Mouse (Mus musculus) bone marrow macrophage, adult 2 months (primary cell): ENCODE results near the gene Rpl13. TPM values are rescaled to one million over a fixed set of nuclear protein-coding genes. Genes with fewer than 3 reads are reported as not detected.

Source experiments
- H3K27ac ChIP-seq: 2 replicates; pipeline ENCODE4 v1.5.1; 2012; ENCODE audit warnings: low read depth, low read length; ENCODE audit not compliant: insufficient read depth
- H3K4me1 ChIP-seq: 2 replicates; pipeline ENCODE4 v1.6.1; 2012; ENCODE audit warnings: low read length; ENCODE audit not compliant: control insufficient read depth, insufficient read depth
- H3K4me3 ChIP-seq: 2 replicates; pipeline ENCODE4 v1.5.1; 2012; ENCODE audit warnings: mild to moderate bottlenecking, low read length, moderate library complexity; ENCODE audit not compliant: insufficient read depth
- CTCF ChIP-seq: IDR thresholded peaks from 2 replicates; pipeline ENCODE4 v1.5.1; 2012; ENCODE audit warnings: low read depth, mild to moderate bottlenecking, low read length, moderate library complexity
- POLR2A ChIP-seq: IDR thresholded peaks from 2 replicates; pipeline ENCODE4 v1.6.1; 2012; ENCODE audit warnings: mild to moderate bottlenecking, low read depth, low read length, borderline replicate concordance
- polyA plus RNA-seq: library from polyadenylated mRNA; stranded (reverse); fragments of >200 nt; gene quantifications from 2 replicates; pipeline ENCODE4 v1.2.4, GENCODE M21; 2012; ENCODE audit not compliant: missing spikeins, insufficient read depth, insufficient read length

Gene Rpl13
- polyA plus RNA-seq, 1 experiment = 1,640 TPM

DNA sequence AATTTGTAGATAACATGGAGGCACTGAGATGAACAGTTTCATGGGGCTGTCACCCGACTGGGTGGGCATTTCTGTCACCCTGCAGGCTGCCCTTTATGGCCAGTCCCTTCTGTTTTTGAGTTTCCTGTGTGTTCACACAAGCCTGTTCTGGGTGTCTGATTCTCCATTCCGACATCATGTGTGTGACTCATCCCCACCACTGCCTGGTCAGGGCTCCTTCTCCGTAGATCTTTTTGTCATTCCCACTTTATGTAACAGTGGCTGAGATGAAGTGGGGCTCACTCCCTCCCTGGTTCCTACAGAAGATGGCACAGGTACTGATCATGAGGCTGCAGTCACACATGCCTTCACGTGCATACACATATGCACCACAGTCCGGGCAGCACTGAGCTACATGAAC is 20.5 kb downstream of the Rpl13 start:
- no peak overlapping the region for H3K27ac ChIP-seq
- TF ChIP-seq CTCF = no peak
- no peak for TF ChIP-seq POLR2A
- H3K4me3 ChIP-seq = no peak overlapping the region
- H3K4me1 ChIP-seq = peaks cover 7% of the 10 kb centered on the region

DNA sequence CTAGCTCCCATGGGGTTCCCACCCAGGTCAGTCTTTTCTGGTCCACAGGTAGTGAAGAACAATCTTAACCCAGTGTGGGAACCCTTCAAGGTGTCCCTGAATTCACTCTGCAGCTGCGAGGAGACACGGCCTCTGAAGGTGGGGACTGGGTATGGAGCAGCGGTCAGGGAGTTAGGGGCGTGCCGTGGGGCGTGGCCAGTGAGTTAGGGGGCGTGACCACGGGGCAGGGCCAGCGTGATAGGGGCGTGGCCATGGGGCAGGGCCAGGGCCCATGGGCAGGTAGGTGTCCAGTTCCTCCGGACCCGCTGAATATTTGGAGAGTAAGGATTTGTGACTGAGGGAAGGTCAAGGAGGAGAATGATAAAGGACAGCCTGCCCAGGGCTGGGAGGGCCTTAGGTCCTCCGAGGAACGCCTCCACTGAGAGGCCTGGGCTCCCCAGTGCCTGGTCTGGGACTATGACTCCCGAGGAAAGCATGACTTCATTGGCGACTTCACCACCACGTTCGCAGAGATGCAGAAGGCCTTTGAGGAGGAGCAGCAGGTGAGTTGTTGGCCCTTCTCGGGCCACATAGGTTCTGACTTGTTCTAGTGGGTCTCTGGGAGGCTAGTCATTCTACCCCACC is 24.2 kb downstream of the Rpl13 start:
- no peak overlapping the region for H3K4me3 ChIP-seq
- H3K27ac ChIP-seq = no peak overlapping the region
- TF ChIP-seq CTCF = no peak
- no peak for TF ChIP-seq POLR2A
- peaks cover 7% of the 10 kb centered on the region for H3K4me1 ChIP-seq

DNA sequence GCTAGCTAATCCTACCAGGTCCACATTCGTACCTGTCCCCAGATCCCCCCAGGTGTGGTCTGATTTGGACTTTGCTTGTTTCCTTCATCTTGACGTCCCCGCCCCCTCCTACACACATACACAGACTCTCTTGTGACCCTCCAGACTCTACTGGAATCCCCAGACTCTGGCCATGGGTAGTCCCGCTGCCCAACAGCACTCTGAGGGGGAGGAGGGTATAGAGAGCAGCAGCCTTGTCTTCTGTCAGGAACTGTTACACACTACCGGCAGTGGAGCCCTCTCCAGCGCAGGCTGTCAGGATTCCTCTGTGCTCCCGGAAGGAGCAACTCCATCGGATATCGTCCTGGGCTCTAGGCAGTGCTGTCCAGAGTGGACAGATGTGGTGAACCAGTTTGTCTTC is 28.9 kb downstream of the Rpl13 start:
- TF ChIP-seq POLR2A (no peak), CTCF (no peak)
- Histone ChIP-seq H3K4me3 (no peak overlapping the region), H3K4me1 (no peaks in the 10 kb centered on the region; the same call in 1 of the 2 replicates)

DNA sequence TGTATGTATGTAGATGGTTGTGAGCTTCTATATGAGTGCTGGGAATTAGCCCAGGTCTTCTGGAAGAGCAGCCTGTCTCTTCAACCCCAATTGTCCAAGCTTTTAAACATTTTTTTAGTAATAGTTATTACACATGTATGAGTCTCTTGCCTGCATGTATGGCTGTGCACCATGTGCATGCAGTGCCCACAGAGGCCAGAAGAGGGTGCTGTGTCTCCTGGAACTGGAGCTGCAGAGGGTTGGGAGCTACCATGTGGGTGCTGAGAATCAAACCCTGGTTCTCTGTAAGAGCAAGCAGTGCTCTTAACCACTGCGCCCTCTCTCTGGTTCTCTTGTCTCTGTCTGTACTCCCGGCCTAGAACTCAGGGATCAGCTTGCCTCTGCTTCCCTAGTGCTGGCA is 30.8 kb downstream of the Rpl13 start:
- no peak overlapping the region for H3K4me3 ChIP-seq
- TF ChIP-seq POLR2A = no peak
- H3K4me1 ChIP-seq = peaks cover 5% of the 10 kb centered on the region
- no peak overlapping the region for H3K27ac ChIP-seq

More for the DNA sequence above, 28.9 kb downstream of the Rpl13 start:
- no peak overlapping the region for H3K27ac ChIP-seq

DNA sequence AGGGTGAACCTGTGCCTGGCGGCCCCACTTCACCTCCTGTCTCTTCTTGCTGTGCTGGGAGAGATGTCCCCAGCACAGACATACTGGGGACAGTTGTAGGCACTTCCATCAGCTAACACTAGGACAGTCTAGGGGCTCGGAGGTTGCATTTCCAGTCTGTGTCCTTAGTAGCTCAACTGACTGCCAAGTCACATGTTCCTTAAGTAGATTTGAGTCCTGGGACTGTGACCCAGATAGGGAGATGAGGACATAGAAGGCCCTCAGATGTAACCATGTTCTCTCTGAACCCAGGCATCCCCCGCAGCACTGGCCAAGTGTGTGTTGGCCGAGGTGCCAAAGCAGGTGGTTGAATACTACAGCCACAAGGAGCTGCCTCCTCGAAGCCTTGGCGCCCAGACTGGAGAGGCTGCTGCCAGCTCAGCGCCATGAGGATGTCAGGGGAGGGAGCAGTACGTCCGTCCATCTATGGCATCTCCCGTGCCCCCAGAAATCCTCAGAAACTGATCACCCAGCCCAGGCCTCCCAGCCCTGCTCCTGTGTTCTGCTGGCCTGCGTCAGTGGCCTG is 32.1 kb downstream of the Rpl13 start:
- TF ChIP-seq CTCF (no peak), POLR2A (no peak)
- H3K4me3 ChIP-seq = no peak overlapping the region
- H3K4me1 ChIP-seq = peaks cover 6% of the 10 kb centered on the region
- H3K27ac ChIP-seq = no peak overlapping the region

DNA sequence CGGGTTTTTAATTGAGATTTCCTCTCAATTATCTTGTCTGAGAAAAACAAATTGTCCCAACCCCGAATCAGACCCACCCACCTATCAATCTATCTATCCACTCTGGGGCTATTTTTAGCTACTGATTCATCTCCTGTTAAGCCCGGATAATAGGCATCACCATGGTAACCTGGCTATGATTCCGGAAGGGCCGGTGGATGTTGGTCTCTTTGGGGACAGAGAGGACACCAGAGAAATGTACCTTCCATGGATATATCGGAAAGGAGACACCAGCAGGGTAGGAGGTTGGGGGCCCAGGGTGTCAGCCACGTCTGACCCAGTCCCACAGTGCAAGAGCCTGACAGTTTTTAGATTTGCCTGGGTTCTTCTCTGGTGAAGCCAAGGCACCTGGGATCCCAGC is 33.3 kb downstream of the Rpl13 start:
- no peak for TF ChIP-seq POLR2A
- no peak for TF ChIP-seq CTCF
- Histone ChIP-seq H3K4me1 (peaks cover 6% of the 10 kb centered on the region), H3K27ac (no peak overlapping the region), H3K4me3 (no peak overlapping the region)

DNA sequence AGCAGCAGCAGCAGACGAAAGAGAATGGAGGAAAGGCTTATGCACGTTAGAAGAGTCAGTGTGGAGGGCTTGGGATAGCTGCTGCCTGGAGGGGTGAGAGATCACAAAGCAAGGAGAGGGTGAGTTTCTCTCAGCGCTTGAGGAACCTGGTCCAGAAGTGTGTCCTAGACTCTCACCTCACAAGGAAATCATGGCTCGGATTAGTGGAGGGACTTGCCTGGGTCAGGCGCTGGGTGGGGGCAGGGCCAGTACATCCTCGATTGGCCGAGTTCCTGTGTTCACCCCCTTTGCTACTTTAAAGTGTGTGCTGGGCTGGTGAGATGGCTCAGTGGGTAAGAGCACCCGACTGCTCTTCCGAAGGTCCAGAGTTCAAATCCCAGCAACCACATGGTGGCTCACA is 33.7 kb downstream of the Rpl13 start:
- Histone ChIP-seq H3K4me3 (no peak overlapping the region), H3K4me1 (peaks cover 6% of the 10 kb centered on the region), H3K27ac (no peak overlapping the region)
- no peak for TF ChIP-seq POLR2A
- no peak for TF ChIP-seq CTCF

DNA sequence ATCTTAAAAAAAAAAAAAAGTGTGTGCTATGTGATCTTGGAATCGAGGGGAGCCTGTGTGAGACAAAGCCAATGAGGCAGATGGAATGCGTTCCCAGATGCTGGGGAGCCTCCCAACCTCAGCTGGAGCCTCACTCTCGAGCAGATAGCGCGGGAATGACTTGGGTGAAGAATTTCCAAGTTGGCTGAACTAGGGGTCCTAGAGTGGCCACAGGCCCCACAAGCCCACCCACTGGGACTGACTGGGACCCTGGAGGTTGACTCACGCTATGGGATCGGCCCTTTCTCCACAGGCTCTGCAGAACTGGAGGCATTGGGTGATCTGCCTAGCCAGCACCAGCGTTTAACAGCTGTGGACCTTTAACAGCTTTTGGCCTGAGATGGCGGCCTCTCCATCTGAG is 34.1 kb downstream of the Rpl13 start:
- Histone ChIP-seq H3K4me3 (no peak overlapping the region), H3K4me1 (peaks cover 6% of the 10 kb centered on the region), H3K27ac (no peak overlapping the region)
- no peak for TF ChIP-seq CTCF
- no peak for TF ChIP-seq POLR2A

DNA sequence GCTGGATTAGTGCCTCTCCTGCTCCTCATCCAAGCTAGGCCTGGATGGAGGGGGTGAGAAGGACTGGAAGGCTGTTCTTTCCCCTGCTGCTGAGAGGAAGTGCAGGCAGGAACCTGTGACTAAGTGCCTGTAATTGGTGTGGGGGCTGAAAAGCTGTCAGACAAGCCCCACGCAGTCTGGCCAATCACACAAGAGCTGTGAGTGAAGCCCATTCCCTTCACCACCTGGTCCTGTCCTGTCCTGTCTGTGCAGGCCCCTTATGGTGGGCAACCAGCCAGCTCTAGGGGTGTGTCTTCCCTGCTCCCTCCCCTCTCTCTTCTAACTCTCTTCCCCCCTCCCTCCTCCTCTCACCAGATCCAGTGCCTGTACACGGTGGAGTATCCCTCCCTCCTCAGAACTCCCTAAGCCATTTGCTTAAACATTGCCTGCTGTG is 35.5 kb downstream of the Rpl13 start:
- Histone ChIP-seq H3K4me3 (no peak overlapping the region), H3K4me1 (peaks cover 6% of the 10 kb centered on the region), H3K27ac (no peak overlapping the region)
- TF ChIP-seq CTCF (no peak), POLR2A (no peak)

DNA sequence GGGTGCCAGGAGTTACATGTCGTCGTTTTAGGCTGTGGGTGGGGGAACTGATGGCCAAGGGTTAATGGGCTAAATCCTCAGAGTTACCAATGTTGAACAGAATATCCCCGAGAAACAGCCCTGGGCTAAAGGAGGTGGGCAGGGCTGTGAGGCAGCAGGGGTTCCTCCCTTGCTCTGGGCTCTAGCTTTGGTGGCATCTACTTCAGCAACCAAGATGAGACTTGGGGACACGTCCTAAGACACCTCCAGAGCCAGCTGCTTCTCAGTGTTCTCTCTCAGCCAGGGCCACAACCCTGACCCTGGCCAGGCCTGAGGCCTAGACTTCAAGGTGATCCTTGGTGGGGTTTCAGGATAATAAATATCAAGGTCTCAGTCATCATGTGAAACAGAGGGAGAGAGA is 36.6 kb downstream of the Rpl13 start:
- H3K27ac ChIP-seq = no peak overlapping the region
- H3K4me3 ChIP-seq = no peak overlapping the region
- H3K4me1 ChIP-seq = peaks cover 6% of the 10 kb centered on the region
- no peak for TF ChIP-seq POLR2A
- TF ChIP-seq CTCF = no peak
